Mouse (Mus musculus) heart, adult 2 months (tissue): ENCODE measurements around the gene S1pr2.

ENCODE experiments used
- CTCF ChIP-seq: fragments of 200-600 bp; IDR thresholded peaks from 2 replicates; pipeline ENCODE4 v1.8.1; 2022; ENCODE audit warnings: antibody characterized with exemption, mild to moderate bottlenecking, moderate library complexity
- EP300 ChIP-seq: fragments of 200-500 bp; IDR thresholded peaks from 2 replicates; pipeline ENCODE4 v1.6.1; 2011; ENCODE audit warnings: low read depth, low read length, control low read depth; ENCODE audit not compliant: insufficient read depth

DNA sequence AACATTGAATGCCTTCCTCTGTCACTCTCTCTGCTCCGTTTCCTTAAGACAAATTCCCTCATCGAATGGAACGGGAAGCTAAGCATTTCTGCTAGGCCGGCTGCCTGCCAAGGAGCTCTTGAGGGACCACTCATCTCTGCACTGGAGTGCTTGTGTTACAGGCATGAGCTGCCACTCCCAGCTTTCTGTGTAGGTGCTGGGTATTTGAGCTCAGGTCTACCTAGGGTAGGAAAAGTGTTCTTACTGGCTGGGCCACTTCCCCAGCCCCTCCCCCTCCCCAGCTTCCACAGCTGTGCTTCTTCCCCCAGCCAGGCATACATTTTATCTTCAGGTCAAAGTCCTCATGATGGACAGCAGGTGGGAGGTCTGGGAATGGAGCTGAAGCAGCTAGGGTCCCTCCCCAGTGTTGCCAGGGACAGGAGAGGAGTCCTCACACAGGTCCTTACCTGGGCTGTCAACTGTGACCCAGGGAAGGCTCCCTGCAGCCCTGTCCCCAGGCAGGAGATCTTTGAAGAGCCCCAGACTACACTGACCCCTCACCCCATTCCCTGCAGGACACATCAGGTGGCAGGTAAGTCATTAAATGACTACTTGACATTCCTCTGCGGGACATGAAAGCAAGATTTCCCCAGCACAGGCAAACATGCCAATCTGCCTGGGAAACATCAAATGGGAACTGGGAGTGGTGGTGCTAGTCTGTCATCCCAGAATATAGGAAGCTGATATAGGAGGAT, 16.8 kb upstream of the S1pr2 start:
- TF ChIP-seq CTCF, result no peak
- no peak for TF ChIP-seq EP300
